In genomic region chr9:80600019-80600418, GRCm38 (mm10) we compare ENCODE assay signal across 16 mouse cellular contexts.
"Had no signal": no experiment of that assay in that cellular context is flagged by ENCODE, and none has a peak within 500 bp of the region (broad histone marks: within the 10 kb centered on the region; RNA-seq: fewer than 3 reads in every experiment).

No protein-coding gene starts in this region.

- H3K4me2 ChIP-seq: limb, embryonic 15.5 days; liver, embryonic 12.5 days; lung, embryonic 14.5 days; neural tube, embryonic 15.5 days had no signal

- H3K36me3 ChIP-seq: limb, embryonic 15.5 days; liver, embryonic 12.5 days; neural tube, embryonic 15.5 days had no signal

- H3K27me3 ChIP-seq: limb, embryonic 15.5 days; liver, embryonic 12.5 days; neural tube, embryonic 15.5 days had no signal

- H3K9me3 ChIP-seq: limb, embryonic 15.5 days; liver, embryonic 12.5 days; neural tube, embryonic 15.5 days had no signal

- H3K9ac ChIP-seq: limb, embryonic 15.5 days; liver, embryonic 12.5 days; lung, embryonic 14.5 days; neural tube, embryonic 15.5 days had no signal

- H3K27ac ChIP-seq: kidney, postnatal 0 days; limb, embryonic 15.5 days; liver, embryonic 12.5 days; neural tube, embryonic 15.5 days; stomach, postnatal 0 days had no signal

- H3K4me1 ChIP-seq: liver, embryonic 12.5 days; neural tube, embryonic 15.5 days had no signal

- H3K4me3 ChIP-seq: limb, embryonic 15.5 days; liver, embryonic 12.5 days; myocyte; neural tube, embryonic 15.5 days had no signal

- ATAC-seq: liver, embryonic 12.5 days had no signal

- DNase-seq: kidney, adult 9 months; kidney, postnatal 36 days; layer of hippocampus, adult 9-11 months; layer of hippocampus, postnatal 36 days; lung, embryonic 14.5 days; lung, postnatal 10 days; lung, postnatal 4 days; right cerebral cortex, adult 18-20 months; right cerebral cortex, postnatal 25 days; thymus, postnatal 4 days had no signal
